Mouse (Mus musculus): ENCODE results near the gene Fam90a1a.

DNA sequence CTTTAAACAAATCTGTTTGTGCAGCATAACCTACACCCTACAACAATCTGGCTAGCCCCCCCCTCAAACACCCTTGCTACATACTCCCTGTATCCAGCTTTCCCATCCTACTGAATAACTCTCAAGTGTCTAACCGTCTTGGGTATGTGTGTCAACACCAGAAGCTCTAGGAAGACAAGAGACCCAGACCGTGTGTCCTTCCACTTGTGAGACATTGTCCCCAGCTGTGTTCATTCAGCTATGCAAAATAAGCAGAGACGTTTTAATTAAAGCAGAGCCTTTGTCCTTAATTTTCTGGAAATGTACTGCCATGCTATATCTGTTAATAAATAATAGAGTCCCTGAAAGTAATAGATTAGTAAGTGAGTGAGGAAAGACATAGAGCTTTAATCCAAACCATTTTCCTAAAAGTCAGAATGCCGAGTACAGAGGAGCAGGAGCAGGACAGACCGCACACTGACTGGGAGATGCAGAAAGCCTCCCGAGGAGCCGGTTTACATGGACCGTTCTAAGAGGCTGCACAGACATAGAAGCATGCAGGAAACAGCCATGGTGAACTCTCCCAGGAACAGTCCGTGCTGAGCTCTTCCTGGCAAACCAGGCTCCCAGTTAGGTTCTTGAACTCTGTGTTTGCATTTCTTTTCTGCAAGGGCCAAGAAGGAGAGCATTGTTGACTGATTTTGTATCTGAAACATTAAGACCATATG is 11.1 kb upstream of the Fam90a1a start:
- no peak for TF ChIP-seq POLR2AphosphoS2 (IDR thresholded peaks at IDR 0.05; ENCODE audit: insufficient read length, low read depth)
- TF ChIP-seq POLR2A (IDR thresholded peaks at IDR 0.05; ENCODE audit: insufficient read length, low read depth): no peak
- TF ChIP-seq USF1 (IDR thresholded peaks at IDR 0.05; ENCODE audit: low read depth): no peak
- no peak for TF ChIP-seq TCF3 (IDR thresholded peaks at IDR 0.05; ENCODE audit: insufficient read length, low read depth)
- no peak for TF ChIP-seq MYOG (IDR thresholded peaks at IDR 0.05; ENCODE audit: control insufficient read depth in 1 of 3, insufficient read depth in 1 of 3, insufficient read length in 2 of 3, low read depth in 2 of 3)
- no peak for TF ChIP-seq MAX (IDR thresholded peaks at IDR 0.05; ENCODE audit: low read depth)
- no peak for TF ChIP-seq MYOD1 (IDR thresholded peaks at IDR 0.05; ENCODE audit: control insufficient read depth in 1 of 3, insufficient read length in 2 of 3, low read depth in 2 of 3)
- TF ChIP-seq TCF12 (IDR thresholded peaks at IDR 0.05; ENCODE audit: insufficient read depth, poor library complexity, severe bottlenecking): no peak
- TF ChIP-seq CEBPB (IDR thresholded peaks at IDR 0.05; ENCODE audit: insufficient read depth, poor library complexity, severe bottlenecking): no peak
